Mouse (Mus musculus): ENCODE data around the gene Itih5. TPM values are rescaled to one million over a fixed set of nuclear protein-coding genes. Genes with fewer than 3 reads are reported as not detected.

Itih5 gene
- total RNA-seq, 2 experiments from 2014 or later: 0.09 to 1.3 TPM

- no peak for ATAC-seq (replicated peaks; ENCODE audit: low FRiP score, low TSS enrichment, poor library complexity, severe bottlenecking)
These were observed 98.6 kb downstream of the Itih5 start for GRCm38 (mm10) chr2:10252016-10252415.

GRCm38 (mm10) chr2:10253351-10253750 lies 100.0 kb downstream of the Itih5 start:
- ATAC-seq (replicated peaks; ENCODE audit: low FRiP score, low TSS enrichment, poor library complexity, severe bottlenecking): no peak

DNA sequence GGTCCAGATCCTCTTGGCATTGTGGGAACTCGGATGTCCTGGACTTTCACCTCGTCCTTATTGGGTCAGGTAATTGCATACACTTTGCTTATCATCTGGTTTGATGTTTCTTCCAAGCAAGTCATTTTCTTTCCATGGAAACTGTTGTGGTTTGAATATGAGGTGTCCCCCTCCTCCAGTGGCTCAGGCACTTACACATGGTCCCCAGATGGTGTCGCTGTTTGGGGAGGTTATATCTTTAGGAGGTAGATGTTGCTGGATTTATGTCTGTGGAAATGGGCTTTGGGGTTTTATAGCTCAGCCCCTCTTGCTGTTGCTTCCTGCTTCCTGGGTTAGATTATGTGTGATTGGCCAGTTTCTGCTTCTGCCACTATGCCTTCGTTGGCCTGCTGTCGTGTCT lies 103.6 kb downstream of the Itih5 start:
- ATAC-seq (replicated peaks; ENCODE audit: low FRiP score, low TSS enrichment, poor library complexity, severe bottlenecking): no peak

DNA sequence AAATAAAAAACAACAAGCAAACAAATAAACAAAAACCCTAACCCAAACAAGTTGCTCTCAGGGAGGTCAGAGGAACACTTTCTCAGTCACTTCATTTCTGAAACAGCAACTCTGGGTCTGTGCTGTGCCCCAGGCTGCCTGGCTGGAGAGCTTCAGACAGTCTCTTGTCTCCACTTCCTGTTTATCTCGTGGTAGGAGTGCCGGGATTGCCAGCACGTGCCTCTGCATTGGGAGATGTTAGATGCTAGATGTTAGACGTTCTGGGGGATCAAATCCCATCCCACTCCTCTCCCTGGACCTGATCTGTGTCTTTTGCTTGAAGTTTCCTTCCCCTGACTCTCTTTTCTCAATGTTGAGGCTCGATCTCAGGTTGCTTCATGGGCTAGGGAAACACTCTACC lies 104.9 kb downstream of the Itih5 start:
- no peak for ATAC-seq (replicated peaks; ENCODE audit: low FRiP score, low TSS enrichment, poor library complexity, severe bottlenecking)

DNA sequence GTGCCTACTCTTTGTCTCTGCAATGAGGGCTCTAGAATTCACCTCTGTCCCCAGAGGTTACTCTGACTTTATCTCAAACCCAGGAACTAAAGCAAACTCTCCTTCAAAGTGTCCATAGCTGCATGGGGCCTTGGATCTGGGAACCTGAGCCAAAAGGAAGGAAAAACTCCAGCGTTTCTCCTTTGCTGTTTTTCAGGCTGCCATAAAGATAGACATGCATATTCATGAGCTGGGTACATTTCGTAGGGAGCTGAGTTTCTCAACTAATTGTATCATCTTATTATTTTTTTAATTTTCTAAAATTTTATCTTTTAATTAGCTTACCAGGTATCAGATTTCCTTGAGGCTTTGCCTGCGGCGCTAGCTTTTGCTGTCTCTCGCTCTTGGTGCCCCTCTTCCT lies 106.7 kb downstream of the Itih5 start:
- no peak for ATAC-seq (replicated peaks; ENCODE audit: low FRiP score, low TSS enrichment, poor library complexity, severe bottlenecking)

GRCm38 (mm10) chr2:10261337-10261736 lies 108.0 kb downstream of the Itih5 start:
- ATAC-seq (replicated peaks; ENCODE audit: low FRiP score, low TSS enrichment, poor library complexity, severe bottlenecking): no peak

GRCm38 (mm10) chr2:10262722-10263121 lies 109.4 kb downstream of the Itih5 start:
- no peak for ATAC-seq (replicated peaks; ENCODE audit: low FRiP score, low TSS enrichment, poor library complexity, severe bottlenecking)

DNA sequence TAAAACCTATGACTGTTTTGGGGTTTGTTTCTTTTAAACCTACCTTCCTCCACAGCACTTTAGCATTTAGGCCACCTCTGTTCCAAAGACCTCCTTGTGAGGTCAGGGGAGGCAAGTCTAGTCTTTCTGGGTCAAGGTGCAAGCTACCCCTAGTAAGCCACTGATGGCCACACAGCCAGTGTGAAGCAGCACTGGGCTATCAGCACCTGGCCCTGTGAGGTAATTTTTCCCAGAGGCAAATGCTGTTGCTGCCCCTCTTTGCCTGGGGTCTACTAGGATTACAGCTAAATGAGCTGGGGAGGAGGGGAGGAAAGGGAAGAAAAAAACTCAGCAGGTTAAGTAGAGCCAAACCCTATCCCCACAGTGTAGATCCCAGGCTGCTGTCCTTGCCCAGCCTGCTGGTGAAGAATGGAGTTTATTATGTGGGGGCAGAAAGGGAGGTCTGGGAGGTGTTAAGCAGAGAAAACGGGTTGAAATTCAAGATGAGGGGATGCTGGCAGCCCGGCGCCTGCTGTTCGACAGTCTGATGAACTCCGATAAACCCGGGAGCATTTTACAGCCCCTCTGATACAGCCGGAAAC lies 110.6 kb downstream of the Itih5 start:
- no peak for ATAC-seq (replicated peaks; ENCODE audit: low FRiP score, low TSS enrichment, poor library complexity, severe bottlenecking)

DNA sequence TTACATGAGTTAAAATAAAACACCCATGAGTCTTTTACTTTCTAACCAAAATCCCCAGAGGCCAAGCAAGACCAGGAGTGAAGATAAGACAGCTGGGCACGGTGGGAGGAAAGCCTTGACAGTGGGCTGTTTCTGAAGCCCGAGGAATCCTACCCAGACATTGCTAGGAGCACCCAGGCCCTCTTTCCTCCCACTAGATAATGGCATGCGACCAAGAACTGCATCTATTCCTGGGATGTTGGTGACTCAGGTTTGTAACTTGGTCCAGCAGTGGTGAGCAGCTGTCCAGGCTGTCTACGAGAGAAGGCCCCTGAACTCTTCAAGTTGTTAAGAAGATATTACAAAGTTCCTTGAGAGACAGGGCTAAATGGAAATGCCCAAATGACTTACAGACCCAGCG lies 112.5 kb downstream of the Itih5 start:
- ATAC-seq (replicated peaks; ENCODE audit: low FRiP score, low TSS enrichment, poor library complexity, severe bottlenecking): no peak

GRCm38 (mm10) chr2:10272604-10273115 lies 119.3 kb downstream of the Itih5 start:
- no peak for ATAC-seq (replicated peaks; ENCODE audit: low FRiP score, low TSS enrichment, poor library complexity, severe bottlenecking)

- no peak for ATAC-seq (replicated peaks; ENCODE audit: low FRiP score, low TSS enrichment, poor library complexity, severe bottlenecking)
These were observed 120.2 kb downstream of the Itih5 start for GRCm38 (mm10) chr2:10273541-10274050.

DNA sequence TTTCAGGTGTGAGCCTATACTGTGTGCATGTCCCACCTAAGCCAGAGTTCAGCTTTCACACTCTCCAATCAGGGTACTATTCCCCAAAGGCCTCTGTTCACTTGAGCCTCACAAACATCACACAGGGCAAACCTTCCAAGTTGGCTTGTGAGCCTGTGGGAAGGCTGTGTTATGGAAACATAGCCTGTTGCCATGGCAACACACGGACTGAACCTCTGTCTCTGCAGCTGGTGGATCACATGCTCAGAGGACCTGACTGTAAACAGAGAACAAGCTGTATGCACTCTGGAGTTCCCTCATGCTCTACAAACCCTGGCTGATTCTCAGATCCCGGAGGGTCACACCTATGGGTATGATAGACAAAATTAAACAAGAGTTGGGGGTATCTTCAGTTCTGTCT lies 122.8 kb downstream of the Itih5 start:
- no peak for ATAC-seq (replicated peaks; ENCODE audit: low FRiP score, low TSS enrichment, poor library complexity, severe bottlenecking)

GRCm38 (mm10) chr2:10283686-10284085 lies 130.3 kb downstream of the Itih5 start:
- no peak for ATAC-seq (replicated peaks; ENCODE audit: low FRiP score, low TSS enrichment, poor library complexity, severe bottlenecking)

GRCm38 (mm10) chr2:10284636-10285270 lies 131.4 kb downstream of the Itih5 start:
- ATAC-seq (replicated peaks; ENCODE audit: low FRiP score, low TSS enrichment, poor library complexity, severe bottlenecking): no peak

DNA sequence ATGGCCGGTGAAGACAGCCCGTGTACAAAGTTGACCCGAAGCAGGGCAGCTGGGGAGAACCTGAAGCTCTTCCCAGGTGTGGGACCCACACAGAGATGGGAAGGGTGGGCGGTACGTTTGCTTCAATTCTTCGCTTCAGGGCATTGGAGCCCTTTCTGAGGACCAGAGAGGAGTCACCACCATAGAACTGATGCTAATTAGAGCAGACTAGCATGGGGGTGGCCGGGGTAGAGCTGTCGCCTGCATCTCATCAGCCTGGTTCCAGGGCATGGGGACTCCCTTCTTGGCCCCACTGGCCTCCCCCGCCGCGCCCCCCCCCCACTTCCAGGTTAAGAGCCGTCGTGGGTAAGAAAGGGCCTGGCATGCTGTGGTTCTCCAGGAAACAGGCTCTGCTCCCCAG lies 132.6 kb downstream of the Itih5 start:
- ATAC-seq (replicated peaks; ENCODE audit: low FRiP score, low TSS enrichment, poor library complexity, severe bottlenecking): no peak

GRCm38 (mm10) chr2:10288142-10288831 lies 134.9 kb downstream of the Itih5 start:
- peak; percentile 81 for ATAC-seq (replicated peaks; ENCODE audit: low FRiP score, low TSS enrichment, poor library complexity, severe bottlenecking)

GRCm38 (mm10) chr2:10288881-10289280 lies 135.5 kb downstream of the Itih5 start:
- no peak for ATAC-seq (replicated peaks; ENCODE audit: low FRiP score, low TSS enrichment, poor library complexity, severe bottlenecking)

DNA sequence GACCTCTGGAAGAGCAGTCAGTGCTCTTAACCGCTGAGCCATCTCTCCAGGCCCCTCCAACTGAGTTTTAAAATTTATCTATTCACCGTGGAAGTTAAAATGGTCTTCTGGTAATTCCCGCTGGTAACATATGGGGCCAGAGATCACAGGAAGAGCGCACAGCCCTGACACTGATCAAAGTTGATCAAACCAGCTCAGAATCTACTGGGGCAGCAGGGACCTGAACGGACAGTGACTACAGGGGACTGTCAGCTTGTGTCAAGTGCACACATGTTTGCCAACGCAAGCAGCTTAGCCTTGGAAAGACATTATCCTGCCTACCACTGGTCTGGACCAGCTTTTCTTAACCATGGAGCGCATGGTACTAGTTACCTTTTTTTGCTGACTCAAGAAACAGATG lies 136.7 kb downstream of the Itih5 start:
- no peak for ATAC-seq (replicated peaks; ENCODE audit: low FRiP score, low TSS enrichment, poor library complexity, severe bottlenecking)

GRCm38 (mm10) chr2:10293556-10294206 lies 140.3 kb downstream of the Itih5 start:
- no peak; the same call in 1 of the 2 replicates for ATAC-seq (replicated peaks; ENCODE audit: low FRiP score, low TSS enrichment, poor library complexity, severe bottlenecking)

- no peak for ATAC-seq (replicated peaks; ENCODE audit: low FRiP score, low TSS enrichment, poor library complexity, severe bottlenecking)
These were observed 142.5 kb downstream of the Itih5 start for GRCm38 (mm10) chr2:10295908-10296307.

Data from megakaryocyte-erythroid progenitor cell, adult 5-6 weeks (primary cell).